Mouse (Mus musculus) forebrain, embryonic 12.5 days (tissue): ENCODE measurements at regions not wholly inside any gene's neighbourhood (a gene's known extent, or its start where the extent isn't known, plus 50 kb on each side); places are given as distances from the start of the nearest gene placed in this dataset.

Experiments
- ATAC-seq: fragments of 200-750 bp; cut with Nextera tagmentation; 2 replicates; pipeline ENCODE4 v1.8.0; 2017; ENCODE audit warnings: moderate TSS enrichment; ENCODE audit not compliant: low FRiP score
- H3K27ac ChIP-seq: fragments of 300-500 bp; sonication (generic); 2 replicates; pipeline ENCODE4 v1.5.1; 2016; ENCODE audit warnings: mild to moderate bottlenecking
- H3K27me3 ChIP-seq: fragments of 300-500 bp; sonication (generic); 2 replicates; pipeline ENCODE4 v1.6.1; 2016; ENCODE audit warnings: mild to moderate bottlenecking
- H3K36me3 ChIP-seq: fragments of 300-500 bp; sonication (generic); replicated peaks from 2 replicates; pipeline ENCODE4 v1.6.1; 2016; ENCODE audit warnings: mild to moderate bottlenecking
- H3K4me1 ChIP-seq: fragments of 300-500 bp; sonication (generic); 2 replicates; pipeline ENCODE4 v1.6.1; 2016
- H3K4me2 ChIP-seq: fragments of 300-500 bp; sonication (generic); 2 replicates; pipeline ENCODE4 v1.6.1; 2016; ENCODE audit warnings: mild to moderate bottlenecking, moderate library complexity
- H3K4me3 ChIP-seq: fragments of 300-500 bp; sonication (generic); replicated peaks from 2 replicates; pipeline ENCODE4 v1.5.1; 2016; ENCODE audit warnings: mild to moderate bottlenecking
- H3K9ac ChIP-seq: fragments of 300-500 bp; sonication (generic); 2 replicates; pipeline ENCODE4 v1.6.1; 2016; ENCODE audit warnings: mild to moderate bottlenecking
- H3K9me3 ChIP-seq: fragments of 300-500 bp; sonication (generic); 2 replicates; pipeline ENCODE4 v1.6.1; 2016
- WGBS: fragments of 180-500 bp; shearing (Covaris S2); methylation state at CpG from one replicate; pipeline ENCODE4 v1.1.7; 2016; 5-methylcytosine and 5-hydroxymethylcytosine counted together

DNA sequence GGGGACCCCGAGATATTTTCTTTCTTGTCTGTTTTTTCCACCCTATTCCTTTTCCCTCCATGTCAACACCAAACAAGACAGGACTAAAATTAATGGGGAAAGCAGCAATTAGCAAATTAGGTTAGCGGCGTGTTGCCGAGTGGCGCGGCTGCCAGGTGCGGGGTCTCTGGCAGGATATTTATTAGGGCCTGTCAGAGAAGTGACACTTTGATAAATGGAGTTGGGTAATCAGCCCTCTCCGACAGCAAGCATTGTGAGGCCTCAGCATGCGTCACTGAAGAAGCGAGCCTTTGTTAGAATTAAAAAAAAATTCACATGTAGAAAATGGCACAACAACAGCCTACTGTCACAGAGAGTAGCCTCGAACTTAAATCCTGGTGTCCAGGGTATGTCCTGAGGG lies 162.3 kb downstream of the Dhx35 start:
- Histone ChIP-seq H3K36me3 (no peaks in the 10 kb centered on the region), H3K4me3 (no peak overlapping the region), H3K27ac (no peak overlapping the region), H3K9ac (no peak overlapping the region), H3K9me3 (no peaks in the 10 kb centered on the region), H3K4me2 (no peak overlapping the region), H3K4me1 (no peaks in the 10 kb centered on the region), H3K27me3 (no peaks in the 10 kb centered on the region)
- ATAC-seq = peak; percentile 33; the same call in 1 of the 2 replicates
- 54% methylated on average over 11 of the region's 11 CpGs for WGBS

DNA sequence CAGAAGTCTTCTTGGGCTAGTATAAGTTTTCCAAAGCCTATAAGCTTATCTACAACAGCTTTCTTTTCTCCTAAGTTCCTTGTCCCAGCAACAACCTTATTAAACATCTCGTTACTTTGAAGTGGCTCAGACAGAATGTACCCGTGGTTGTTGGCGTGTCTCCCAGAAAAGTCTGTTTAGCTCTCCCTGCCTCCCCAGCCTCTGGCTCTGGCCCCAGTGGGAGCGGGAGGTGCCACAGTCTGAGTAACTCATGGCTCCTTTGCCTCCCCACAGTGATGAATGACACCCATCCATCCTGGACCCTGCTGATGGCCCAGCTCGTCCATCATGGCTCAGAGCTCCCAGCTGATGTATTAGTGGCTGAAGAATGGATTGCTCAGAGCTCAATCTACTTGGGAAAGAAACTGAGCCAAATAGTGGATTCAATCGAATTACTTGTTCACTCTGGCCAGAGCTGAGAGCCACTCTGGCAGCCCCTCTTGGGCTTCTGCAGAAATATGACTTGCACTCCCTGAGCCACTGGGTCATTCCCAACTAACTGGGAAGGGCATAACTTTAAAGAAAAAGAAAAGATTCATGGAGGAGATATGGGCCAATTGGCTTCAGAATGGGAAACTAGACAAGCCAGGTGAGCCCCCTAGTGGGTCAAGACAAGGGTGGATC lies 170.5 kb downstream of the Dhx35 start:
- no peak; the same call in 1 of the 2 replicates for ATAC-seq
- no peaks in the 10 kb centered on the region for H3K27me3 ChIP-seq
- no peak overlapping the region for H3K27ac ChIP-seq
- H3K9ac ChIP-seq = no peak overlapping the region
- no peaks in the 10 kb centered on the region for H3K36me3 ChIP-seq
- H3K4me1 ChIP-seq = no peaks in the 10 kb centered on the region
- H3K9me3 ChIP-seq = no peaks in the 10 kb centered on the region
- no peak overlapping the region for H3K4me2 ChIP-seq
- 73% methylated on average over 6 of the region's 6 CpGs for WGBS
- H3K4me3 ChIP-seq = no peak overlapping the region

DNA sequence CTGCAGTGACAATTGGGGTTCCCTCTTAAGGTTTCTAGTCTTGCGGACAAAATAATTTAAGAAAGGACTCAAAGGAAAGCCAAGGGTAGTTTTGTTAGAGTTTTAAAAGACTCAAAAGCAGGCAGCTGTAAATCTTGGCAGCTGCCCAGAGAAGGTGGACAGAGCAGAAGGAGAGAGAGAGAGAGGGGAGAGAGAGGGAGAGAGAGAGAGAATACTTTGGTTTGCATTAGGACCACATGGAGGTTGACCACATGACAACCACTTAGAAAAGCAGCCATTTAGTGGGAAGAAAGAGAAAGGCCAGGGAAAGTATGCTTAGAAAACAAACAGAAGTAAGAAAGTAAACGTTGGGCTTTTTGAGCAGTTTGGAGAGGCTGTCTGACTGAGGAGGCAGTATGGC lies 177.6 kb downstream of the Dhx35 start:
- H3K4me1 ChIP-seq = peaks cover 10% of the 10 kb centered on the region
- ATAC-seq = no peak
- H3K4me3 ChIP-seq = no peak overlapping the region
- H3K9ac ChIP-seq = no peak overlapping the region
- no peaks in the 10 kb centered on the region for H3K9me3 ChIP-seq
- H3K27ac ChIP-seq = no peak overlapping the region
- 39% methylated on average over 2 of the region's 2 CpGs for WGBS
- H3K4me2 ChIP-seq = no peak overlapping the region
- no peaks in the 10 kb centered on the region for H3K36me3 ChIP-seq
- no peaks in the 10 kb centered on the region for H3K27me3 ChIP-seq

DNA sequence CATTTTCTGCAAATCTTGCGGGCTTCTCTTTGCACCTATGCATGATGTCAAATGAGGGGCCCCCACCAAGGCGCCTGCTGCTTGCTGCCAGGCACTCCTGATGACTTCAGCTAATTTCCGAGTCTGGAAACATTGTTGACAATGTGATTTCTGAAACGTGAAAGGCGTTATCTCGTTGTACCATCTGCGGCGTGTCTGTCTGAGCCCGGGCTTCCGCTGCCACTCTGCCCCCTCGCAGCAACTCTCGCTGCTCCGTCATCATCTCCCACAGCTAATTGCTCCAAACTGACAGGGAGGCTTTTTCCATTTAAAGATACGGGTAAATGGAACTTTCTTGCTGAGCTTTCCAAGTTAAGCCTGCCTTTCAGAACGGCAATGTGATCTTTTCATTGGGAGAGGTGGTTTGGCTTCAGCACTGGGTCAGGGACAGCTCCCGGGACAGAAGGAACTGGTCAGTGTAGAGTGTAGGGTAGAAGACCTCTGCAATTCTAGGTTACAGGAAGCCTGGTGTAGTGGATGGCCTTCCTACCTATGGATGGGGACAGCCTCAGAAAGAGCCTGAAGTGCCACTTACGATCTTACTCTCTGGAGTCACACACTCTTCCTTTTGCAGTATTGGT lies 191.0 kb downstream of the Dhx35 start:
- Histone ChIP-seq H3K9ac (no peak overlapping the region), H3K4me3 (no peak overlapping the region), H3K27me3 (no peaks in the 10 kb centered on the region), H3K36me3 (no peaks in the 10 kb centered on the region), H3K4me2 (no peak overlapping the region), H3K9me3 (no peaks in the 10 kb centered on the region), H3K4me1 (no peaks in the 10 kb centered on the region), H3K27ac (no peak overlapping the region)
- no peak for ATAC-seq
- 73% methylated on average over 17 of the region's 17 CpGs for whole genome bisulfite sequencing

DNA sequence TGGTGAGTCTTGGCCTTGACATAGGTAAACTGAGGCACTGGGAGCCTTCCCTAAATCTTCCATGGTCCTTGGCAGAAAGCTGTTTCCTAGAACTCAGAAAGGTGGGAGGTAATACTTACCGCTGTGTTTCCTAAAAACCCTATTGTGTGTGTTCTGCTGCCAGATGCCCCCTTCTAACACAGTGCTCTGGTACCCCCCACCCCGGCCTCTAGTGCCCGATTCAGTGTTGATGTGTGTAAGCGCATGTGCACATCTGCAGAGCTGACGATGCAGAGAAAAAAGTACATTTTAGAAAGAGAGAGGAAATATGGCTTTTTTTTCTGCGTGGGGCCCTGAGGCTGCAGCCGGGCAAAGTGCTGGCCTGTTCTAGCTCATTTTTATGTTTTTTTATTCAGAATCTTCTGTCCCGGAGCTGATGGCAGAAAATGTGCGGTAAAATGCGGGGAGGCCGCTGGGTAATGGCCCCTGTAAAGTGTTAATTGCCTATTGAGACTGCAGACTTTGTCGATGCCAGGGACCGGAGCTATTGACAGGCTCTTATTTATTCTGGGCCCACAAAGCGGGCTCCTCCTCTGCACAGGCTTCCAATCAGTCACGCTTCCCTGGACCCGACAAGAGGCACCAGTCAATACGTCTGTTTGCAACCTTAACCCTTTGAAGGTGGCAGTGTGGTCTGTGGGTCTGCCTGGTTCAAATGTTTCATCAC lies 208.0 kb downstream of the Dhx35 start:
- peak; percentile 91 for ATAC-seq
- H3K4me1 ChIP-seq = peaks cover 25% of the 10 kb centered on the region
- H3K4me3 ChIP-seq = peak overlapping the region; percentile 20
- H3K36me3 ChIP-seq = no peaks in the 10 kb centered on the region
- 0 out of 2 replicates have a peak, but pooled peaks cover 4% of the 10 kb centered on the region for H3K27me3 ChIP-seq
- peak overlapping the region; percentile 25; the same call in 1 of the 2 replicates for H3K9ac ChIP-seq
- WGBS = 7% methylated on average over 17 of the region's 17 CpGs
- H3K27ac ChIP-seq = peak overlapping the region; percentile 74
- no peaks in the 10 kb centered on the region for H3K9me3 ChIP-seq
- peak overlapping the region; percentile 53 for H3K4me2 ChIP-seq

DNA sequence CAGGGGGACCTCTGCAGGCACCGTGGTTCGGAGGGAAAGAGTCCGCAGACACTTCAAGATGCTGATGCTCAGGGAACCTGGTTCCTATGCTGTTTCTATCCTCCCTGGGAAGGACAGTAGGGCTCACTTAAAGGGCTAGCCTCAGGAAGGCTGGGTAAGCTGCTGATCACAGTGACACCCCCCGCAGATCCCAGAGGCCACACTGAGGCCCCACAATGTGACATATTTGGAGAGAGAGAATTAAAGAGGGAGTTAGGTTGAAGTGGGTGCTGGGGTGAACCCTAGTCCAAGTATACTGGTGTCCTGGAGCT lies 208.5 kb downstream of the Dhx35 start:
- H3K9ac ChIP-seq = no peak overlapping the region
- H3K27ac ChIP-seq = peak overlapping the region; percentile 8; the same call in 1 of the 2 replicates
- peak overlapping the region; percentile 53; the same call in 1 of the 2 replicates for H3K4me2 ChIP-seq
- H3K4me1 ChIP-seq = peaks cover 25% of the 10 kb centered on the region
- H3K4me3 ChIP-seq = peak overlapping the region; percentile 20; the same call in 1 of the 2 replicates
- ATAC-seq = peak; percentile 34
- H3K9me3 ChIP-seq = no peaks in the 10 kb centered on the region
- H3K36me3 ChIP-seq = no peaks in the 10 kb centered on the region
- WGBS = 17% methylated on average over 4 of the region's 4 CpGs
- H3K27me3 ChIP-seq = 0 out of 2 replicates have a peak, but pooled peaks cover 4% of the 10 kb centered on the region

DNA sequence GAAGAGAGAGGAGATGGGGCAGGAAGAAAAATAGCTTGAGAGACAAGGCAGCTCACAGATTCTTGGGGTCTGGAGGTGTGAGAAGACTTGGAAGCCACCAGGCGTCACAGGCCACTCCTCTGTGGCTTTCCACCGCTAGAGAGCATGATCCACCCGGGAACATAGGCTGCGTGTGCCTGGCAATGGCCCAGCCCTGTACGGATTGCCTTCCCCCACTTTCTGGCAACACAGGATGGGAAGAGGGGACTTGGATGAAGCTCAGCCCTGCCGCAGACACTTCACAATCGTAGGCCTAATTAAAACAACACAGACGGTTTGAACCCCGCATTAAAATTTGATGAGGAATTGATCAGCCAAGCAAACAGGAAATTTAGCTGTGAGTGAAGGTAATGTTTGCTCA lies 209.8 kb downstream of the Dhx35 start:
- Histone ChIP-seq H3K4me1 (peaks cover 25% of the 10 kb centered on the region), H3K9me3 (no peaks in the 10 kb centered on the region), H3K27me3 (0 out of 2 replicates have a peak, but pooled peaks cover 4% of the 10 kb centered on the region), H3K9ac (no peak overlapping the region), H3K4me2 (no peak overlapping the region), H3K4me3 (no peak overlapping the region), H3K27ac (0 out of 2 replicates have a peak overlapping the region, but pooled peaks have one; percentile 1), H3K36me3 (no peaks in the 10 kb centered on the region)
- 64% methylated on average over 9 of the region's 9 CpGs for WGBS
- ATAC-seq = 0 out of 2 replicates have a peak, but pooled peaks have one; percentile 25

DNA sequence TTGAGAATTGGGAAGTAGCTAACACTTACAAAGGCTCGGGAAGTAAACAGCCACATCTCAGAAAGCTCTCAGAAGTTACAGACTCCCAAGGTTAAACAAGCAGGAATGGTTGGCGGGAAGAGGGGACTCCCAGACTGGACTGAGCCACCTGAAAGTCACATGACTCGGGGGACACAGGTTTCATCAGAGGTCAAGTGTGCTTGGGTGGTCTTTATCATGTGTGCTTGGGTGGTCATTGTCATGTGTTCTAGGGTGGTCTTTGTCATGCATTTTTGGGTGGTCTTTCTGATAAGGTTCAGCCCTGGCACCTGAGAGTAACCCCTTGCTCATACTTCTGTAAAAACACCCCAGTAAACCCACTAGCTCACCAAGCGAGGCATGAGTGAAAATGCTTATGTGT lies 218.1 kb downstream of the Dhx35 start:
- 90% methylated on average over 4 of the region's 4 CpGs for WGBS
- H3K4me2 ChIP-seq = no peak overlapping the region
- H3K4me3 ChIP-seq = no peak overlapping the region
- no peaks in the 10 kb centered on the region for H3K4me1 ChIP-seq
- 0 out of 2 replicates have a peak, but pooled peaks cover 4% of the 10 kb centered on the region for H3K9me3 ChIP-seq
- no peak overlapping the region for H3K9ac ChIP-seq
- H3K27me3 ChIP-seq = no peaks in the 10 kb centered on the region
- ATAC-seq = no peak
- no peak overlapping the region for H3K27ac ChIP-seq
- H3K36me3 ChIP-seq = no peaks in the 10 kb centered on the region

DNA sequence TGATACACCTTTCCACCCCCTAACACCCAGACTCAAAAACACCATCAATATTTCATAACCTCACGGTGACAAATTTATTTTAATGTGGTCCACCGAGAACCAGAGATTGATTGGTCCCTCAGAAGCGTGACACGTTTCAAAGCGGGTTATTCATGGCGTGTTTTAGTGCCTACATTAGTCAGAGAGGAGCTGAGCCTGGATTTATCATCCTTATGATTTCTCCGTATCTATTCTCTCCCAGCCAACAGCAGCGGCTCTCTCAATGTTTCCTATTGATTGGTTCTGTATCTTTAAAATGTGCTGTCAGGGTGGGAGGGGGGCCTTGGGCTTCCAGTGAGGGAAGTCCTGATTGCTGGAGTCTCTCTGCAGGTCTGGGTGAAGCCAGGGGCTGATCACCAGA lies 219.9 kb downstream of the Dhx35 start:
- Histone ChIP-seq H3K27ac (no peak overlapping the region), H3K4me1 (no peaks in the 10 kb centered on the region), H3K9me3 (0 out of 2 replicates have a peak, but pooled peaks cover 4% of the 10 kb centered on the region), H3K36me3 (no peaks in the 10 kb centered on the region), H3K27me3 (no peaks in the 10 kb centered on the region), H3K4me3 (no peak overlapping the region), H3K4me2 (no peak overlapping the region), H3K9ac (no peak overlapping the region)
- no peak for ATAC-seq
- 85% methylated on average over 8 of the region's 8 CpGs for WGBS

DNA sequence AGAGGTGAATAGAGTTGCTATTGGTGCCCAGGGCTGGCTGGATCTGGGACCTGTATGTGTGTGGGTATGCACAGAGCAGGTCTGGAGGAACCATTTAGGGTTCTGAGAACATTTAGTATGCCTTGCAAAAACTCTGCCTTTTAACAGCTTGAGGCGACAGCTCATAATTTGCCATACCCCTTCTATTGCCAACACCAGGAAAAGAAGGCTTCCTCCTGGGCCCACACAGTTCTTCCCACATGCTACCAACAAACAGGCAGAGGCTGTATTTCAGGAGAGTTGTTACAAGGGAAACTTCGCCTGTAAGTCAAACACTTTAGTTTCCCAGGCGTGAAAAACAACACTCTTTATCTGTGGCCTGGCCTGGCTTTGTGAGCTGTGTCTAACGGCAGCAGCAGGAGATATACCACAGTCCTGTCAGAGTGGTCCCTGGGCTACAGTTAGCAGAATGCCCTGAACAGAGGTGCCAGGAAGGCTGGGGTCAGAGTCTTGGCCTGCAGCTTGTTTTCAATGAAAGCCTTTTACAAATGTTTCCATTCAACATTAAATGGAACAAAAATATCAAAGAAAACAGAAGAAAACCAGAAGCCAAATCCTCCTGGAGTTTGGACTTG lies 225.4 kb downstream of the Dhx35 start:
- Histone ChIP-seq H3K9me3 (no peaks in the 10 kb centered on the region), H3K4me1 (no peaks in the 10 kb centered on the region), H3K4me3 (no peak overlapping the region), H3K36me3 (no peaks in the 10 kb centered on the region), H3K4me2 (no peak overlapping the region), H3K9ac (no peak overlapping the region), H3K27ac (no peak overlapping the region), H3K27me3 (no peaks in the 10 kb centered on the region)
- WGBS = 59% methylated on average over 4 of the region's 4 CpGs
- ATAC-seq = no peak

DNA sequence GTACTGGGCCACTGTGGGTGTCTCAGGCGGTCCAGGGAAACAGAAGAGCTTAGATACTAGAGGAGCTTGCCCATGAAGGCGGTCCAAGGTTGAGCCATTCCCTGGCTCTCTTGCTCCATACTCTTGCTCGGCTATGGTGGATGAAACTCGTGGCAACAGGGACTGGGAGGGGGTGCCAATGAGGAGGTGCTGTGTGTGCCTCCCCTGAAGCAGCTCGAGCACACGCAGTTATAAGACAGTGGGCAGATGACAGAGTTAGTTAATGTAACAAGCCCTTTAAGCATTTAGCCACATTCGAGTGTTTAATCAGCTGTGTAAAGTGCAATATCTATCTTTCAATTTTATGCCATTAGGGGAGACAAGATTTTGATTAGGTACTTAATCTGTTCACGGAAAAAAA lies 237.5 kb downstream of the Dhx35 start:
- Histone ChIP-seq H3K9me3 (no peaks in the 10 kb centered on the region), H3K4me3 (no peak overlapping the region), H3K4me2 (no peak overlapping the region), H3K36me3 (no peaks in the 10 kb centered on the region), H3K27ac (no peak overlapping the region), H3K4me1 (peaks cover 3% of the 10 kb centered on the region; the same call in 1 of the 2 replicates), H3K27me3 (no peaks in the 10 kb centered on the region), H3K9ac (no peak overlapping the region)
- ATAC-seq = no peak
- 62% methylated on average over 8 of the region's 8 CpGs for WGBS

DNA sequence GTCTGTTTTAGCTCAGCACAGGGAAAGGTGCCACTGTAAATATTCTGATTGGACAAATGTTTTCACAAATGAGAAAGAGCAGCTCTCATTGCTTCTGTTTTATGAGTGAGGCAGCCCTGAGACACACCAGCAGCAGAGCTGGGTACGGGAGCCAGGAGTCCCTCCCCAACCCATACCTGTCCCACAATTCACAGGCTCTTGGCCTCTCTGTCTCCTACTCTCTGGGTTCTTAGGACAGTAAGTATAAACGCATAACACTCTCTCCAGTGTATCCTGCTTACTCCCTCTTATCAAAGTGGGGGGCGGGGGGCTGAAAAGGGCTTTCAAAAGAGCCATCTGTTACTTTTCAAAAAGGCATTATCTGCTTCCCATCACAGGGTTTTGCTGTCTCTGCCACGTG lies 245.3 kb downstream of the Dhx35 start:
- no peaks in the 10 kb centered on the region for H3K36me3 ChIP-seq
- no peaks in the 10 kb centered on the region for H3K4me1 ChIP-seq
- no peaks in the 10 kb centered on the region for H3K27me3 ChIP-seq
- no peak overlapping the region for H3K4me2 ChIP-seq
- no peak overlapping the region for H3K4me3 ChIP-seq
- 65% methylated on average over 4 of the region's 4 CpGs for WGBS
- ATAC-seq = no peak
- H3K9ac ChIP-seq = no peak overlapping the region
- H3K27ac ChIP-seq = no peak overlapping the region
- no peaks in the 10 kb centered on the region for H3K9me3 ChIP-seq
